8 mouse cellular contexts compared by ENCODE assay signal in genomic region chr17:63803599-63803998, GRCm38 (mm10). TPM values are rescaled to one million over a fixed set of nuclear protein-coding genes. Genes with fewer than 3 reads are reported as not detected.
DNase-seq lines count a peak whose midpoint lies in the region; ATAC-seq and TF ChIP-seq lines count a peak whose summit lies in the region.

No protein-coding gene starts in this region.

- H3K27me3 ChIP-seq in forebrain, embryonic 14.5 days (replicated peaks; ENCODE audit: control insufficient read depth, insufficient read depth, low read length) = no peaks in the 10 kb centered on the region
- no peaks in the 10 kb centered on the region for H3K27me3 ChIP-seq in forebrain, embryonic 13.5 days
- no peaks in the 10 kb centered on the region for H3K27me3 ChIP-seq in neural tube, embryonic 11.5 days (ENCODE audit: control insufficient read depth, insufficient read depth, low read length)

- WGBS in forebrain, embryonic 14.5 days = 31% methylated on average over 11 of the region's 11 CpGs
- WGBS in forebrain, embryonic 13.5 days = 33% methylated on average over 11 of the region's 11 CpGs
- WGBS in neural tube, embryonic 11.5 days = 30% methylated on average over 11 of the region's 11 CpGs

- no peaks in the 10 kb centered on the region for H3K9me3 ChIP-seq in forebrain, embryonic 14.5 days (replicated peaks; ENCODE audit: control insufficient read depth, low read length)
- H3K9me3 ChIP-seq in forebrain, embryonic 13.5 days (replicated peaks) = no peaks in the 10 kb centered on the region
- no peaks in the 10 kb centered on the region for H3K9me3 ChIP-seq in neural tube, embryonic 11.5 days (ENCODE audit: control insufficient read depth, low read length)

- DNase-seq in forebrain, embryonic 14.5 days (ENCODE audit: low spot score) = peak; percentile 81
- peak; percentile 85 for DNase-seq in adipocyte (ENCODE audit: low spot score)
- peak; percentile 73 to 85 for DNase-seq in heart, postnatal 10 days
- peak; percentile 14 to 76 for DNase-seq in left cerebral cortex, adult 8-10 months (ENCODE audit: low spot score in 2 of 2)
- peak; percentile 78 for DNase-seq in neural tube, embryonic 11.5 days (ENCODE audit: low spot score)
- peak; percentile 85 for DNase-seq in testis, postnatal 10 days (ENCODE audit: low spot score)

- no peak overlapping the region for H3K27ac ChIP-seq in forebrain, embryonic 14.5 days (ENCODE audit: low read depth, low read length)
- no peak overlapping the region for H3K27ac ChIP-seq in forebrain, embryonic 13.5 days
- H3K27ac ChIP-seq in cortical plate, adult 2 months (ENCODE audit: insufficient read depth, low read length) = no peak overlapping the region
- H3K27ac ChIP-seq in neural tube, embryonic 11.5 days (ENCODE audit: low read depth, low read length) = no peak overlapping the region

- intact Hi-C loops in heart, postnatal 10 days (cut with DNase I) = loop anchor here (5.0 to 10.0 kb wide), 2 partner anchors 226 to 571 kb away; no protein-coding TSS in a partner anchor

- no peak overlapping the region for H3K9ac ChIP-seq in forebrain, embryonic 14.5 days (ENCODE audit: low read length)
- H3K9ac ChIP-seq in forebrain, embryonic 13.5 days = no peak overlapping the region
- H3K9ac ChIP-seq in neural tube, embryonic 11.5 days (ENCODE audit: low read length) = no peak overlapping the region

- peaks cover 13% of the 10 kb centered on the region for H3K4me1 ChIP-seq in forebrain, embryonic 14.5 days (ENCODE audit: control insufficient read depth, insufficient read depth, low read length)
- peaks cover 15% of the 10 kb centered on the region for H3K4me1 ChIP-seq in forebrain, embryonic 13.5 days
- H3K4me1 ChIP-seq in cortical plate, adult 2 months (ENCODE audit: control insufficient read depth, insufficient read depth, low read length) = no peaks in the 10 kb centered on the region
- no peaks in the 10 kb centered on the region for H3K4me1 ChIP-seq in neural tube, embryonic 11.5 days (ENCODE audit: control insufficient read depth, insufficient read depth, low read length)

- no peak overlapping the region for H3K4me2 ChIP-seq in forebrain, embryonic 14.5 days (ENCODE audit: low read length)
- H3K4me2 ChIP-seq in forebrain, embryonic 13.5 days = no peak overlapping the region
- H3K4me2 ChIP-seq in neural tube, embryonic 11.5 days (ENCODE audit: low read depth) = no peak overlapping the region

- peak; percentile 93 for TF ChIP-seq CTCF in cortical plate, adult 2 months (IDR thresholded peaks at IDR 0.05; ENCODE audit: extremely low read depth, insufficient read depth, low read length)

- H3K4me3 ChIP-seq in forebrain, embryonic 14.5 days (ENCODE audit: low read depth, low read length) = no peak overlapping the region
- no peak overlapping the region for H3K4me3 ChIP-seq in forebrain, embryonic 13.5 days
- H3K4me3 ChIP-seq in cortical plate, adult 2 months (ENCODE audit: insufficient read depth, low read length) = no peak overlapping the region
- H3K4me3 ChIP-seq in neural tube, embryonic 11.5 days (ENCODE audit: low read depth, low read length) = no peak overlapping the region

- TF ChIP-seq POLR2A in cortical plate, adult 2 months (IDR thresholded peaks at IDR 0.05; ENCODE audit: extremely low read depth, insufficient read depth, low read length) = no peak

- no peaks in the 10 kb centered on the region for H3K36me3 ChIP-seq in forebrain, embryonic 14.5 days (ENCODE audit: control insufficient read depth, insufficient read depth, low read length)
- H3K36me3 ChIP-seq in forebrain, embryonic 13.5 days (ENCODE audit: poor library complexity, severe bottlenecking) = no peaks in the 10 kb centered on the region
- H3K36me3 ChIP-seq in neural tube, embryonic 11.5 days (ENCODE audit: control insufficient read depth, insufficient read depth, low read length) = no peaks in the 10 kb centered on the region

- no peak for ATAC-seq in forebrain, embryonic 14.5 days
- ATAC-seq in forebrain, embryonic 13.5 days = no peak
- ATAC-seq in neural tube, embryonic 11.5 days (ENCODE audit: insufficient read depth, low FRiP score, low TSS enrichment) = no peak

RNA-seq across cellular contexts. Expression of gene Fer, which starts 59.3 kb away (rescaled TPM):
- 31.8 and 36.0 TPM in 2 replicates for polyA plus RNA-seq in forebrain, embryonic 14.5 days (2014; fragmentation: Nextera tagmentation; extraction: Ambion mirVana)
- polyA plus RNA-seq in forebrain, embryonic 13.5 days (2015; fragmentation: Nextera tagmentation; extraction: Ambion mirVana) = 30.0 and 33.9 TPM in 2 replicates
- polyA plus RNA-seq in cortical plate, adult 2 months (2012; rRNA removed) = 9.8 and 10.5 TPM in 2 replicates
- total RNA-seq in heart, postnatal 10 days (2021) = 10 to 100 TPM; 23.4 to 25.3 TPM
- 10 to 100 TPM; 30.3 to 33.7 (median 30.9) TPM for total RNA-seq in left cerebral cortex, adult 8-10 months (2022)
- polyA plus RNA-seq in neural tube, embryonic 11.5 days (2014; fragmentation: Nextera tagmentation; extraction: Ambion mirVana) = 34.7 and 36.0 TPM in 2 replicates

RNA-seq across cellular contexts. Expression of gene A930002H24Rik, which starts 60.0 kb away (rescaled TPM):
- 1.3 and 3.7 TPM in 2 replicates for polyA plus RNA-seq in forebrain, embryonic 14.5 days (2014; fragmentation: Nextera tagmentation; extraction: Ambion mirVana)
- polyA plus RNA-seq in forebrain, embryonic 13.5 days (2015; fragmentation: Nextera tagmentation; extraction: Ambion mirVana) = 2.7 and 3.0 TPM in 2 replicates
- polyA plus RNA-seq in cortical plate, adult 2 months (2012; rRNA removed) = 0.55 and 1.1 TPM in 2 replicates
- 1 to 10 TPM; 1.2 to 1.4 TPM for total RNA-seq in heart, postnatal 10 days (2021)
- total RNA-seq in left cerebral cortex, adult 8-10 months (2022) = 1 to 10 TPM in 1 of 4 experiments, not detected in 3; 1.1 TPM
- 1.7 and 2.5 TPM in 2 replicates for polyA plus RNA-seq in neural tube, embryonic 11.5 days (2014; fragmentation: Nextera tagmentation; extraction: Ambion mirVana)
